Mouse (Mus musculus) liver, postnatal 0 days (tissue): ENCODE measurements around the gene Tmsb4x. TPM values are rescaled to one million over a fixed set of nuclear protein-coding genes. Genes with fewer than 3 reads are reported as not detected.
A peak's percentile ranks its signal among the peaks of the same experiment; 100 is the strongest.

Source experiments
- ATAC-seq: fragments of 200-750 bp; cut with Nextera tagmentation; 2 replicates; pipeline ENCODE4 v1.8.0; 2017; ENCODE audit warnings: mild to moderate bottlenecking, moderate library complexity
- DNase-seq: peaks from one replicate; pipeline ENCODE4 v3.0.0-alpha.2; 2016
- H3K27ac ChIP-seq: fragments of 300-500 bp; sonication (generic); 2 replicates; pipeline ENCODE4 v1.5.1; 2014; ENCODE audit warnings: antibody characterized with exemption, moderate library complexity, mild to moderate bottlenecking, low read depth
- H3K27me3 ChIP-seq: fragments of 300-500 bp; sonication (generic); 2 replicates; pipeline ENCODE4 v1.6.1; 2014; ENCODE audit warnings: low read length, control low read depth, mixed read lengths; ENCODE audit not compliant: insufficient read depth
- H3K36me3 ChIP-seq: fragments of 300-500 bp; sonication (generic); replicated peaks from 2 replicates; pipeline ENCODE4 v1.6.1; 2014; ENCODE audit warnings: mild to moderate bottlenecking, control low read depth, low read length, moderate library complexity, mixed read lengths; ENCODE audit not compliant: insufficient read depth
- H3K4me1 ChIP-seq: fragments of 300-500 bp; sonication (generic); 2 replicates; pipeline ENCODE4 v1.6.1; 2014; ENCODE audit warnings: antibody characterized with exemption, mild to moderate bottlenecking, control low read depth; ENCODE audit not compliant: insufficient read depth
- H3K4me2 ChIP-seq: fragments of 300-500 bp; sonication (generic); 2 replicates; pipeline ENCODE4 v1.6.1; 2014; ENCODE audit warnings: low read depth, mild to moderate bottlenecking, low read length, moderate library complexity, mixed read lengths
- H3K4me3 ChIP-seq: fragments of 300-500 bp; sonication (generic); 2 replicates; pipeline ENCODE4 v1.5.1; 2014; ENCODE audit warnings: low read depth, low read length
- H3K9ac ChIP-seq: fragments of 300-500 bp; sonication (generic); replicated peaks from 2 replicates; pipeline ENCODE4 v1.6.1; 2014; ENCODE audit warnings: mild to moderate bottlenecking, moderate library complexity
- H3K9me3 ChIP-seq: fragments of 300-500 bp; sonication (generic); 2 replicates; pipeline ENCODE4 v1.6.1; 2016; ENCODE audit warnings: mild to moderate bottlenecking, control low read depth, low read length, mixed read lengths
- CTCF ChIP-seq: sonication (generic); IDR thresholded peaks from 2 replicates; pipeline ENCODE4 v1.5.1; 2016; ENCODE audit warnings: antibody characterized with exemption, low read depth
- EP300 ChIP-seq: IDR thresholded peaks from 2 replicates; pipeline ENCODE4 v1.6.1; 2016; ENCODE audit warnings: antibody characterized with exemption, low read depth, mild to moderate bottlenecking
- WGBS: fragments of 180-500 bp; shearing (Covaris S2); extraction: QIAGEN DNeasy Blood & Tissue Kit; methylation state at CpG from one replicate; pipeline ENCODE4 v1.1.7; 2014; ENCODE audit not compliant: insufficient replicate concordance; 5-methylcytosine and 5-hydroxymethylcytosine counted together
- polyA plus RNA-seq: library from polyadenylated mRNA; unstranded; fragments of >200 nt; fragmentation: Nextera tagmentation; extraction: Ambion mirVana; gene quantifications from 2 replicates; pipeline ENCODE4 v1.2.1, GENCODE M21; 2015

Gene Tmsb4x
- polyA plus RNA-seq, 1 experiment from 2014 or later = 1,722 TPM

DNA sequence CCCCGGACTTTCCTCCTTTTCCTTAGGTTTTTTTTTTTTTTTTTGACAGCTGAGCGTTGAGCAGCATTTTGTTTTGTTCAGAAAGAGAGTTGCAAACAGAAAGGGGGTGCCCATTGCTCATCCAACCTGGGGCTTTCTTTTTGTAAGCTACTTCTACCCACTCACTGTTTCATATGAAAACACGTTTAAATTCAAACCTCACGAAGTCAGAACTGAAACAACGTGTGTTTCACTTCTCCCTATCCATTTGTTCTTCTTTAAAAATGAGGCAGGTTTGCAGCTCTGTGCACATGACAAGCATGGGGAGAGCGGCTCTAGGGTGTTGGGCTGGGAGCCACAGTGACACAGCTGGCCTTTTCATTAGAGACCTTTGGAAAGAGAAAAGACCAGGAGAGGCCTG is 33.8 kb downstream of the Tmsb4x start:
- DNase-seq (no peak), ATAC-seq (no peak)
- no peak overlapping the region for H3K4me2 ChIP-seq
- H3K4me1 ChIP-seq = no peaks in the 10 kb centered on the region
- no peak overlapping the region for H3K9ac ChIP-seq
- no peaks in the 10 kb centered on the region; the same call in 1 of the 2 replicates for H3K27me3 ChIP-seq
- H3K27ac ChIP-seq = no peak overlapping the region
- no peaks in the 10 kb centered on the region for H3K9me3 ChIP-seq
- WGBS = 78% methylated on average over 6 of the region's 6 CpGs
- no peak for TF ChIP-seq CTCF
- no peak for TF ChIP-seq EP300
- H3K36me3 ChIP-seq = no peaks in the 10 kb centered on the region
- no peak overlapping the region for H3K4me3 ChIP-seq

DNA sequence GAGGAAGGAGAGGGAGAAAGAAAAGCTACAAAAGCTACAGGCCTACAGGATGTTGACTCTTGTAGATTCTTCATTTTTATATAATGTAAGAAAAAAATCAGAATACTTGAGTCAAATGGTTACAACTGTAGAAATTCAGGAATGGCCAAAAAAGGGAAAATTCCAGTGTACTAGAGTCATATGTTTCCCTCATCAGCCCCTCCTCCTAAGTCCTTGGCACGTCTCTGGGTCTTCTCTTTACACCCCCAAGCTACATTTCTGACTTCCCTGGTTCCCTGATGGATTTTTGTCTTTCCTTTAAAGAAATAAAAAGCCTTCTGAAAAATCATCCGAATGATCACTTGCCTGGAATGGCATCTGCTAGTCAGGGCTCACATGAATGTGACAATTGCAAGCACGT is 34.8 kb downstream of the Tmsb4x start:
- Histone ChIP-seq H3K9ac (no peak overlapping the region), H3K9me3 (no peaks in the 10 kb centered on the region), H3K27me3 (no peaks in the 10 kb centered on the region; the same call in 1 of the 2 replicates), H3K36me3 (no peaks in the 10 kb centered on the region), H3K4me2 (no peak overlapping the region), H3K4me3 (no peak overlapping the region), H3K4me1 (no peaks in the 10 kb centered on the region), H3K27ac (no peak overlapping the region)
- DNase-seq (no peak), ATAC-seq (no peak)
- no peak for TF ChIP-seq CTCF
- no peak for TF ChIP-seq EP300
- 73% methylated on average over 3 of the region's 3 CpGs for WGBS

DNA sequence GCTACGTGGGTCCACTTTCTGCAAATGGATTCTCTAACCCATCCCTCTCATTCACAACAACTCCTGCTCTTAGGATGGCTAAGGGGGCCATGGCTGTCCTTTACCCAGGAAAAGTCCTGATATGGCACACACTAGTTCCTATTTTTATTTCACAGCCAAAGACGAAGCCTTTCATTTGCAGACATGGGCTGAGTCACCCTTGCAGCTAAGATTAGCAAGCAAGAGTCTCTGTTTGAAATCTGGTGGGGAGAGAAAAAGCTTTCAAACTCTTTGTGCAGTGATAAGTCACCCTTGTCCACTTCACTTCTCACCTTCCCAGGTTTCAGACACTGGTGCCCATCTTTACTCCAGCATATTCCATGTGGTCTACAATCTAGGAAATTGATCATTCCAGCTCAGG is 36.9 kb downstream of the Tmsb4x start:
- Histone ChIP-seq H3K4me2 (no peak overlapping the region), H3K27ac (no peak overlapping the region), H3K4me1 (no peaks in the 10 kb centered on the region), H3K9me3 (no peaks in the 10 kb centered on the region), H3K27me3 (no peaks in the 10 kb centered on the region; the same call in 1 of the 2 replicates), H3K4me3 (no peak overlapping the region), H3K36me3 (no peaks in the 10 kb centered on the region), H3K9ac (no peak overlapping the region)
- ATAC-seq (no peak), DNase-seq (no peak)
- 50% methylated on average over 2 of the region's 2 CpGs for WGBS
- TF ChIP-seq CTCF (no peak), EP300 (no peak)

DNA sequence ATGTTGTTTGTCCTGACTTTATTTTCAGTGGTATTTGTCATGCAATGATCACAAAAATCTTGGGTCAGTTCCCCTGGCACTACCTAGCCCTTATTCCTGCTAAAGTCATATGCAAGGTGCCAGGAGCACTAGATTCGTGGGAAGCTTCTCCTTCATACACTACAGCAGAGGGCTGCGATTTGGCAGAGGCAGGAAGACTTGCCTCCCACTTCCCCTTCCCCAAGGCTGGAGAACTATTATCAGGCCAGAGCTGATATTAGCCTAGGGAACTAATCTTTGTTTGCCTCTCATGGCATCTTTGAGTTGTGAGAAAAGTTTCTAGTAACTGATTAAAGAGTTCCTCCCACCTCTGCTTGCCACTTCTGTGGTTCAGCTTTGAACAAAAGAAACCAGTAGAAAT is 37.8 kb downstream of the Tmsb4x start:
- H3K4me1 ChIP-seq = no peaks in the 10 kb centered on the region
- no peaks in the 10 kb centered on the region; the same call in 1 of the 2 replicates for H3K27me3 ChIP-seq
- no peak for DNase-seq
- H3K36me3 ChIP-seq = no peaks in the 10 kb centered on the region
- H3K4me2 ChIP-seq = no peak overlapping the region
- no peak overlapping the region for H3K9ac ChIP-seq
- H3K9me3 ChIP-seq = no peaks in the 10 kb centered on the region
- H3K4me3 ChIP-seq = no peak overlapping the region
- 36% methylated on average over 2 of the region's 2 CpGs for WGBS
- TF ChIP-seq CTCF = no peak
- TF ChIP-seq EP300 = no peak
- no peak for ATAC-seq
- H3K27ac ChIP-seq = no peak overlapping the region

DNA sequence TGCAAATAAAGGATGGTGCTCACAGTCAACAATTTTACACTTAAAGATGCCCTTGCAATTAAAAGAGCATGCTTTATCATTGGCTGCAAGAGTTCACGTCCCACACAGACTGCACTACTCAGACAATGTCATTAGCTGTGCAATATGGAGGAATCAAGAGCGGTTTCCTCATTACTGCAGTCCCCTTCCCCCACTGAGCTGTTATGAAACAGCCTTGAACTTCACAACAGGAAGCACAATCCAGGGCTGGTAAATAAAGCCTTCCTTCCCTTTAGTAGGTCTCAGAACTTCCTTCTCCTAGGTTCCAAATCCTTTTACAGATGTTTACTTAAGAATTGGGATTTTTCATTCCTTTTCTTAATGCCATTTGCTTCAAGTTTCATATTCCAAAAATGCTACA is 41.8 kb downstream of the Tmsb4x start:
- no peak overlapping the region for H3K9ac ChIP-seq
- H3K4me1 ChIP-seq = no peaks in the 10 kb centered on the region
- no peaks in the 10 kb centered on the region for H3K9me3 ChIP-seq
- ATAC-seq (no peak), DNase-seq (peak; percentile 16)
- peak overlapping the region; percentile 34; the same call in 1 of the 2 replicates for H3K27ac ChIP-seq
- 34% methylated on average over 2 of the region's 2 CpGs for WGBS
- no peak for TF ChIP-seq CTCF
- TF ChIP-seq EP300 = 0 out of 2 replicates have a peak, but pooled peaks have one; percentile 17
- H3K36me3 ChIP-seq = no peaks in the 10 kb centered on the region
- no peak overlapping the region for H3K4me3 ChIP-seq
- H3K27me3 ChIP-seq = no peaks in the 10 kb centered on the region; the same call in 1 of the 2 replicates
- H3K4me2 ChIP-seq = no peak overlapping the region

DNA sequence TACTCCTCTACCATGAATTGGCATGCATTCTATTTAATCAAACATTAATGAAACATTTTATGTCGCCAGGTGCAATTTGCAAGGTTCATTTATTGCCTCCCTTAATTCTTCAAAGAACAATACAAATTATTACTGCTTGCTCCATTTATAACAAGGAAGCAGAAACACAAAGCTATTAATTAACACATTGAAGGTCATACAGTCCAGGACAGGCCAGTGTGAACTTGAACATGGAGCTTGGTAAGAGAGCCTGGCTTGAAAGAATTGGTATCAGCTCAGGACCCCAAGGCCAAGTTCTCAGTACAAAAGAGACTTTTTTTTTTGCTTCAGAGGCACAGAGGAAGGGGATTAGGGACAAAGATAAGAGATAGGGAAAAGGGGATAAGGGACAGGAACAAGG is 43.1 kb downstream of the Tmsb4x start:
- no peak for ATAC-seq
- TF ChIP-seq EP300 (no peak), CTCF (no peak)
- no peak for DNase-seq

DNA sequence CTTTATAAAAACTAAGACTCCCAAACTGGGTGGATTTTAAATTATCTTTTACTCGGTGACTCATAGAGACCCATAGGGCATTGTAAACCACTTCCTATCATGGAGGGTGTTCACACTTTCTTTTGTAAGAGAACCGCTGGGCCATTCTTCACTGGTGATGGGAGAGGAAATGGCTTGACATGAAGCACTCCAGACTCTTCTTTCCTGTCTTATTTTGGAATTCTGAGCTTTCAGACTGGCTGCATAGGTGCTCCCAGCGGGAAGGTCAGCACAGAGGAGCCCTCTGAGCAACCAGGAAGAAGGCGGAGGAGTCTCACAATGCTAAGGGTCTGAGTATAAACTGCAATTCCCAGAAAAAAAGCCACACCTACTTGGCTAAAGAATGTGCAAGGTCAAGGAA is 51.4 kb downstream of the Tmsb4x start:
- H3K4me2 ChIP-seq = no peak overlapping the region
- TF ChIP-seq CTCF = no peak
- no peak for TF ChIP-seq EP300
- DNase-seq = no peak
- no peak overlapping the region for H3K9ac ChIP-seq
- H3K9me3 ChIP-seq = no peaks in the 10 kb centered on the region
- H3K4me3 ChIP-seq = no peak overlapping the region
- no peak overlapping the region for H3K27ac ChIP-seq
- H3K36me3 ChIP-seq = no peaks in the 10 kb centered on the region
- WGBS = 58% methylated on average over 4 of the region's 4 CpGs
- no peak for ATAC-seq
- no peaks in the 10 kb centered on the region for H3K27me3 ChIP-seq
- H3K4me1 ChIP-seq = no peaks in the 10 kb centered on the region

More for the DNA sequence above, 43.1 kb downstream of the Tmsb4x start:
- Histone ChIP-seq H3K9me3 (no peaks in the 10 kb centered on the region), H3K27me3 (no peaks in the 10 kb centered on the region; the same call in 1 of the 2 replicates), H3K27ac (no peak overlapping the region), H3K36me3 (no peaks in the 10 kb centered on the region), H3K4me2 (no peak overlapping the region), H3K9ac (no peak overlapping the region), H3K4me1 (no peaks in the 10 kb centered on the region), H3K4me3 (no peak overlapping the region)
- WGBS = 85% methylated on average over 1 of the region's 1 CpGs

Other genes starting within 250 kb of the Tmsb4x start
- 0.96 and 1.2 TPM in 2 replicates for gene Tlr8, start 55.0 kb upstream of the Tmsb4x start, polyA plus RNA-seq
- 1.0 and 2.3 TPM in 2 replicates for gene Tlr7, start 121.2 kb upstream of the Tmsb4x start, polyA plus RNA-seq
- 3.9 and 4.0 TPM in 2 replicates for gene Prps2, start 173.4 kb upstream of the Tmsb4x start, polyA plus RNA-seq